Mouse (Mus musculus) liver, embryonic 15.5 days (tissue): Measurements from ENCODE around the gene Mmp23. TPM values are rescaled to one million over a fixed set of nuclear protein-coding genes. Genes with fewer than 3 reads are reported as not detected.
"Not testable (repeated sequence)": the region's sequence is repeated elsewhere in the genome, so short reads cannot be mapped to it uniquely, and the experiment has no call there.

Experiments used
- ATAC-seq: fragments of 200-750 bp; cut with Nextera tagmentation; 2 replicates; pipeline ENCODE4 v1.8.0; 2017; ENCODE audit warnings: moderate number of reproducible peaks, mild to moderate bottlenecking, moderate library complexity; ENCODE audit not compliant: insufficient read depth
- H3K27ac ChIP-seq: fragments of 300-500 bp; sonication (generic); replicated peaks from 2 replicates; pipeline ENCODE4 v1.5.1; 2015; ENCODE audit warnings: mild to moderate bottlenecking, inconsistent platforms
- H3K27me3 ChIP-seq: fragments of 300-500 bp; sonication (generic); 2 replicates; pipeline ENCODE4 v1.6.1; 2015; ENCODE audit warnings: mild to moderate bottlenecking, inconsistent platforms
- H3K36me3 ChIP-seq: fragments of 300-500 bp; sonication (generic); replicated peaks from 2 replicates; pipeline ENCODE4 v1.6.1; 2015; ENCODE audit warnings: moderate library complexity, mild to moderate bottlenecking, inconsistent platforms
- H3K4me1 ChIP-seq: fragments of 300-500 bp; sonication (generic); replicated peaks from 2 replicates; pipeline ENCODE4 v1.6.1; 2015; ENCODE audit warnings: inconsistent platforms
- H3K4me2 ChIP-seq: fragments of 300-500 bp; sonication (generic); 2 replicates; pipeline ENCODE4 v1.6.1; 2015; ENCODE audit warnings: moderate library complexity, mild to moderate bottlenecking, inconsistent platforms
- H3K4me3 ChIP-seq: fragments of 300-500 bp; sonication (generic); replicated peaks from 2 replicates; pipeline ENCODE4 v1.5.1; 2015; ENCODE audit warnings: mild to moderate bottlenecking, inconsistent platforms
- H3K9ac ChIP-seq: fragments of 300-500 bp; sonication (generic); 2 replicates; pipeline ENCODE4 v1.6.1; 2015; ENCODE audit warnings: moderate library complexity, mild to moderate bottlenecking, inconsistent platforms
- H3K9me3 ChIP-seq: fragments of 300-500 bp; sonication (generic); replicated peaks from 2 replicates; pipeline ENCODE4 v1.6.1; 2016; ENCODE audit warnings: inconsistent platforms
- WGBS: fragments of 180-500 bp; shearing (Covaris S2); methylation state at CpG from one replicate; pipeline ENCODE4 v1.1.7; 2015; ENCODE audit warnings: mixed read lengths; ENCODE audit not compliant: insufficient replicate concordance; 5-methylcytosine and 5-hydroxymethylcytosine counted together
- polyA plus RNA-seq: library from polyadenylated mRNA; unstranded; fragments of >200 nt; fragmentation: Nextera tagmentation; extraction: Ambion mirVana; gene quantifications from 2 replicates; pipeline ENCODE4 v1.2.1, GENCODE M21; 2015

Mmp23 gene
- 4.9 TPM in 2 replicates for polyA plus RNA-seq

DNA sequence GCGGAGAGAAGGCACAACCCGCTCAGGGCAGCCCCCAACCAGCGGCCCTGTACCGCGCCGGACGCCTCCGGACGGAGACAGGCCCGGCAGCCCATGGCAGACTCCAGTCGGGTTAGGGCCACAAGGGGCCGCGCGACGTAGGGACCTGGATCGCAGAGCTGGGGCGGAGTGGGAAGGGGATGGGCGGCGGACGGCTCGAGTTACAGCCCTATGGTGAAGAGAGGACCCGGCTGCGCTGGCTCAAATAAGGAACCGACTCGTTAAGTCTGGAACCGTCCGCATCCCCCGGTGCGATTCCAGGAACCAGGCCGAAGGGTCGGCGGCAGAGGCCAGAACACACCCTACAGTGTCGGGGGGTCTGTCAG is at the start of gene Mmp23:
Mmp23 (minus strand) TSS at position 299 of the 365 bp plus-strand sequence.
- Histone ChIP-seq H3K9me3 (no peaks in the 10 kb centered on the region), H3K36me3 (peaks cover 35% of the 10 kb centered on the region), H3K4me3 (peak within 1 kb of the TSS; percentile 42), H3K27ac (no peak within 1 kb of the TSS), H3K27me3 (peaks cover 62% of the 10 kb centered on the region), H3K4me1 (peaks cover 30% of the 10 kb centered on the region), H3K4me2 (peak within 1 kb of the TSS; percentile 67), H3K9ac (no peak within 1 kb of the TSS)
- 2% methylated on average over 33 of the region's 33 CpGs for WGBS
- ATAC-seq = no peak

DNA sequence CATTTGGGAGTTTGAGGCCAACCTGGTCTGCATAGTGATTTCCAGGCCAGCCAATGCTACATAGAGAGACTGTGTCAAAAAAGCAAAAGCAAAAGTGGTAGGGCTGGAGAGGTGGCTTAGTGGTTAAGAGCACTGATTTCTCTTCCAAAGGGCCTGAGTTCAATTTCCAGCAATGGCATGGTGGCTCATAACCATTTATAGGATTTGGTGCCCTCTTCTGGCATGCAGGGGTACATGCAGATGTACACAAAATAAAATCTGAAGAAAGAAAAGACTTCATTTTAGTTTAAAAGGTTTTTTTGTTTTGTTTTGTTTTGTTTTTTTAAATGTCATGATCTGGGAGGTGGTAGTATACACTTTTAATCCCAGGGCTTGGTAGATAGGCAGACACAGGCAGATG is 47.2 kb upstream of the Mmp23 start:
- ATAC-seq = no peak

DNA sequence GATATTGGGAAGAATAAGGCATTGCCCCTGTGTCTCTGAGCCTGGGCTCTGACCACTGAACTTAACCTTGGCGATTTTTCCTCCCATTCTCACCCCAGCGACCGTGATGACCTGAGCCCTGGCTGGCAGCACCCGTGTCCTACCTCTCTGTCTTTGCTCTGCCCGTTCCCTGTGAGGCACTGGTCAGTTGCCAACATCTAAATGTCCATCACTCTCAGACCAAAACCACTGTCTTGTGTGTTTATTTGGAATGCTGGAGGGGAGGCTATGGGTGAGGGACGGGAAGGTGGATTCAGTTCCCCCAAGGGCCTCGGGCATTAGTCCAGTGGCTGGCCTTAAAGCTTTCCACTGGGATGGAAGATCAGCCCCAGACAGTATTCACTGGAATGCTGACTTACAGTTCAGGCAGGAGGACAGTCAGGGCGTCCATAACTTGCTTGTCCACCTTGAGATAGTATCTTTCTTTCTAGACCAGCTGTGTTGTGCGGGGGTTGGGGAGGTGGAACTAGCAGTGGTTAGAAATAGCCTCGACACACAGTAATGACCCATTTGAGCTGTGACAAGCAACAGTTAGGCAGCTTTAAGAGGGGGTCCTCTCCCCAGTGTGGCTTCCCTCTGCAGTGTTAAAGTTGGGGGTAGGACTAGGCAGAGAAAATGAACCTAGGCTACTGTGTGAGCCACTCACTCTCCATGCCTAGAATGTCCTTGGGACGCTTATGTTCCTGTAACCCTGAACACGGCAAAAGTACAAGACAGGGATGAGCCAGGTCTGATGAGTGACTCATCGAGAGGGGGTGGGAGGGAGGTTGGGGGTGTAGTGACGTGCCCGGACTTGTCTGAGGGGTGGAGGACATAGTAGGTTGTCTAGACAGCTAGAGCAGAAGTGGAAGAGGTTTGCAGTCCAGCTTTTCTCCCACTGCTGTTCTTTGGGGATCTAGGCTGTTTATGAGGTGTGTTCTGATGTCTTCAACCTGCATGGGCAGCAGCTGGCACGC is 43.4 kb upstream of the Mmp23 start:
- 54% methylated on average over 16 of the region's 16 CpGs for WGBS
- Histone ChIP-seq H3K9ac (no peak overlapping the region), H3K9me3 (no peaks in the 10 kb centered on the region), H3K36me3 (no peaks in the 10 kb centered on the region), H3K4me2 (no peak overlapping the region), H3K27ac (no peak overlapping the region), H3K27me3 (peaks cover 59% of the 10 kb centered on the region), H3K4me1 (peaks cover 15% of the 10 kb centered on the region), H3K4me3 (no peak overlapping the region)
- ATAC-seq = no peak

More for the DNA sequence above, 47.2 kb upstream of the Mmp23 start:
- Histone ChIP-seq H3K27ac (no peak overlapping the region), H3K4me3 (no peak overlapping the region), H3K4me2 (no peak overlapping the region), H3K9ac (no peak overlapping the region), H3K36me3 (no peaks in the 10 kb centered on the region), H3K4me1 (peaks cover 10% of the 10 kb centered on the region), H3K9me3 (no peaks in the 10 kb centered on the region), H3K27me3 (peaks cover 25% of the 10 kb centered on the region)

DNA sequence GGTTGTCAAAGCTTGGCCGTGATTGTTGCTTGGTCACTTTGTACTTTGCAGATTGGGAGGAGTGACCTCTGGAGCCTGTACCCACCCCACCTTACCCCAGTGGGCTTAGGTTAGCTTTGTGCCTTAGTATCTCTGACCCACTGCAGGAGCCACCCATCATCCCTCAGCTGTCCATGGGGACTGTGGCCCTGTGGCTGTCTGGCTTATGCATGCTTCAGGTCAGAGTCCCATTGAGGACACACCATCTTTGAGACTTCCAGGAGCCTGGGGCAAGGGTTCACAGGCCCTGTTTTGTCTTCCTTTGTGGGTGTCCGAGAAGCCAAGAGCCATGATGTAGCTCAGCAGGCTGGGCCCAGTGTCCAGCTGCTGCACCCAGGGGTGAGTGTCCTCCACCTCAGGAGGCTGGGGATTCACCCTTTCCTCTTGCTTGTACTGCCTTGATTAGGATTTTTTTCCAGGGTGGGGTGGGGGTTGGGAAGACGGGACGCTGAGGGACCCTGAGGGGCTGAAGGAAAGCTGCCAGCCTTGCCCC is 42.4 kb upstream of the Mmp23 start:
- Histone ChIP-seq H3K4me2 (no peak overlapping the region), H3K36me3 (no peaks in the 10 kb centered on the region), H3K4me3 (no peak overlapping the region), H3K27me3 (peaks cover 68% of the 10 kb centered on the region), H3K9ac (no peak overlapping the region), H3K9me3 (no peaks in the 10 kb centered on the region), H3K27ac (no peak overlapping the region), H3K4me1 (peaks cover 15% of the 10 kb centered on the region)
- no peak for ATAC-seq
- WGBS = 58% methylated on average over 4 of the region's 4 CpGs

DNA sequence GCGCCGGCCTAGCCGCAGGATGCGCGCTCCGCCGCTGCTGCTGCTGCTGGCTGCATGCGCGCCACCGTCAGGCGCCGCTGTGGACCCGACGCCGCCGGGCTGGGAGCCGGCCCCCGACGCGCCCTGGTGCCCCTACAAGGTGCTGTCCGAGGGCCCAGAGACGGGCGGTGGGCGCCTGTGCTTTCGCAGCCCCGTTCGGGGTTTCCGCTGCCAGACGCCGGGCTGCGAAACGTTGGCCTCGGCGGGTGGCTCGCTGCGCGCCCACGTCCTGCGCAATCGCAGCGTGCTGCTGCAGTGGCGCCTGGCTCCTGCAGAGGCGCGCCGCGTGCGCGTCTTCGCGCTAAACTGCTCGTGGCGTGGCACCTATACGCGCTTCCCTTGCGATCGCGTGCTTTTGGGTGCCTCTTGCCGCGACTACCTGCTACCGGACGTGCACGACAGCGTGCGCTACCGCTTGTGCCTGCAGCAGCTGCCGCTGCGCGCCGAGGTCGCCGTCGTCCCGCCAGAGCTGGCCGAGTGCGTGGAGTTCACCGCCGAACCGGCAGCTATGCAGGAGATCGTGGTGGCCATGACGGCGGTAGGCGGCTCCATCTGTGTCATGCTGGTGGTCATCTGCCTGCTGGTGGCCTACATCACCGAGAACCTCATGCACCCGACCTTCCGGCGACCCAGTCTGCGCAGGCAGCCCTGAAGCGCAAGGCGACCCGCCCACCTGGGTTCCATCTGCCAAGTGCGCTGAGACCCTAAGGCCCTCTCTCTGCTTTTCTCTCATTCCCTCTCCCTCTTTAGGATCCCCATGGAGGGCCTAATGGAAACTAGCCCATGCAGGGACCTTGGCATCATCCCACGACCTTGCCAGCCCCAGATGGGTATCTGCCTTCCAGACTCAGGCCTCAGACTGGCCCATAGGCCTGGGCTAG is 41.6 kb upstream of the Mmp23 start:
- no peaks in the 10 kb centered on the region for H3K9me3 ChIP-seq
- H3K4me2 ChIP-seq = peak overlapping the region; percentile 76
- WGBS = 2% methylated on average over 89 of the region's 92 CpGs
- no peak for ATAC-seq
- H3K4me1 ChIP-seq = peaks cover 15% of the 10 kb centered on the region
- no peaks in the 10 kb centered on the region for H3K36me3 ChIP-seq
- peak overlapping the region; percentile 21; the same call in 1 of the 2 replicates for H3K9ac ChIP-seq
- peak overlapping the region; percentile 58 for H3K4me3 ChIP-seq
- no peak overlapping the region for H3K27ac ChIP-seq
- H3K27me3 ChIP-seq = peaks cover 73% of the 10 kb centered on the region

DNA sequence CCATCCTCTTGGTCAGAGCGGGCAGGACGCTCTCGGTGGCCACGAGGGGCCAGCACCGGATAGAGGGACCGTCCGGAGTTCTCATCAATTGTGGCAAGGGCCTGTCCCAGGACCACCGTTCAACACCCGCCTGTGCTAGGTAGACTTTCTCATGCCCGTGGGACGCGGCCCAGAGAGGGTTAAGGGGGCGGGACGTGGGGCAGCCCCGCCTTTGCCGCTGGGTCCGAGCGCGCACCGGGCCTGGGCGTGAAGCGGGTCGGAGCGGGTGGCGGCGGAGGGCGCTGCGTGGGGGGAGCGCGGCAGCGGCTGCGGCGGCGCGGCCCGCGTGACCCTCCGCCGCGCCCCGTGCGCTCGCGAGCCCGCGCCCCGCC is 40.9 kb upstream of the Mmp23 start, which contains the start of gene Fndc10:
Fndc10 (plus strand) TSS at position 232 of the 371 bp plus-strand sequence.
- Histone ChIP-seq H3K4me3 (peak within 1 kb of the TSS; percentile 58), H3K27me3 (peaks cover 68% of the 10 kb centered on the region), H3K36me3 (no peaks in the 10 kb centered on the region), H3K9me3 (no peaks in the 10 kb centered on the region), H3K4me2 (peak within 1 kb of the TSS; percentile 76), H3K4me1 (peaks cover 15% of the 10 kb centered on the region), H3K27ac (no peak within 1 kb of the TSS), H3K9ac (peak within 1 kb of the TSS; percentile 21; the same call in 1 of the 2 replicates)
- ATAC-seq = no peak
- WGBS = under 1% methylated on average over 30 of the region's 47 CpGs

DNA sequence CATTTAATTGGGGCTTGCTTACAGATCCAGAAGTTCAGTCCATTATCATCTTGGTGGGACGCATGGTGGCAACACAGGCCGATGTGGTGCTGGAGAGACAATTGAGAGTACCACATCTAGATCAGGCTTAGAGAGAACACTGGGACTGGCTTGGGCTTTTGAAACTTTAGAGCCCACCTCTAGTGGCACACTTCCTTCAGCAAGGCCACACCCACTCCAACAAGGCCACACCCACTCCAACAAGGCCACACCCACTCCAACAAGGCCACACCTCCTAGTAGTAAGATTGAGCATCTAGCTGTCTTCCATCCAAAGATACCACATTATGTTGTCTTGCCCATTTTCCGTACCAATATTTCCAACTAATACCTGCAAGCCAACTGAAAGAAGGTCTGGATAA is 39.2 kb upstream of the Mmp23 start:
- Histone ChIP-seq H3K9me3 (no peaks in the 10 kb centered on the region), H3K9ac (no peak overlapping the region), H3K27me3 (peaks cover 68% of the 10 kb centered on the region), H3K27ac (no peak overlapping the region), H3K4me3 (no peak overlapping the region), H3K36me3 (no peaks in the 10 kb centered on the region), H3K4me1 (peaks cover 15% of the 10 kb centered on the region), H3K4me2 (no peak overlapping the region)
- 87% methylated on average over 3 of the region's 3 CpGs for WGBS
- no peak for ATAC-seq

DNA sequence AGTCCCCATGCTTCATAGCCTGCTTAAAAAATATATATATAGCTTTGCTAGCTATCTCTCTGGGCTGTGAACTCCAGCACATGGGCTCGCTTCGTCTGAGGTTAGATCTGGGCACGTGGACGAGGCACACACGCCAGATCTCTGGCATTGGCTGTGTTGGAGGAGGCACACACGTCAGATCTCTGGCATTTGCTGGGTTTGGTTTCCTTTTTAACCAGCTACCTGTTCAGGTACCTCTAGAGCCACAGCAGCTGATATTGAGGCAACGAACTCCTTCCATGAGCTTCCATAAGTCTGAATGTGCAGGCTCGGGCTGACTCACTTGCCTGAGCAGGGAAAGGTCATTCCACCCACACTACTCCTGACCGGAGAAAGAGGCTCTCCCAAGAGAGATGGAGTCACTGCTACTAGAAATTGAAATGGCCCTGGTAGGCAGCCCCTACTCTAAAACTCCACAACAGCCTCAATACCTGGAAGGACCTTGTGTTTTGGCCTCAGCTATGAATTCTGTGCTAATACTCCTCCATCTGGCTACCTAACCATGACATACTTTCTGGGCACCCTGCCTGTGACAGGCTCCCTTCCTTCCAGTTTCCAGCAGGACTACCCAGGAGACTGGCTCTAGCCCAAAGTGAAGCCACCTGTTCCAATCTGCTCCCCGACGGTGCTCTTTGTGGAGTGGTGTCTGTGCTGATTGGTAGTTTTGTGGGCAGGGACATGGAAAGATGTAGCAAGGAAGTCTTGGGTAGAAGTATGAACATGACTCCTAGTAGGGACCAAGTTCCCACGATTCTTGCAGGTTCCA is 37.6 kb upstream of the Mmp23 start:
- no peak overlapping the region for H3K27ac ChIP-seq
- no peak for ATAC-seq
- H3K4me2 ChIP-seq = no peak overlapping the region
- no peak overlapping the region for H3K4me3 ChIP-seq
- H3K9ac ChIP-seq = no peak overlapping the region
- H3K27me3 ChIP-seq = peaks cover 52% of the 10 kb centered on the region
- H3K36me3 ChIP-seq = no peaks in the 10 kb centered on the region
- peaks cover 15% of the 10 kb centered on the region for H3K4me1 ChIP-seq
- 68% methylated on average over 12 of the region's 12 CpGs for WGBS
- no peaks in the 10 kb centered on the region for H3K9me3 ChIP-seq

DNA sequence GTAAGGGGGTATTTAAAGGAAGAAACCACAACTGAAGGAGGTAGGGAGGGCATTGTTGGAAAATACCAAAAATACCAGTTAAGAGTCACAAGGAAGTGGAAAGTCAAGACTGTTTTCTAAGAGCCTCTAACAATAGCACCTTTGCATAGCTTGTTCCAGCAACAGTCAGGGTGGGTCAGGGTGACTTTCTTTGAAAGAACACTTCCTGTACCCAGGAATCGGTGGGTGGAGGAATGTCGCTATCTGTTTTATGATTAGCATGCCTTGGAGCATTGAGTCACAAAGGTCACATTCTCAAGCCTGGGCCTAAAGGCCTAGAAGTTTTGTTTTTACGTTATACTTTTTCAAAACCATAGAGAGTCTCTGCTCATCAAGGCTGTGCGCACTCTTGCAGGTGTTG is 34.6 kb upstream of the Mmp23 start:
- 68% methylated on average over 4 of the region's 4 CpGs for WGBS

DNA sequence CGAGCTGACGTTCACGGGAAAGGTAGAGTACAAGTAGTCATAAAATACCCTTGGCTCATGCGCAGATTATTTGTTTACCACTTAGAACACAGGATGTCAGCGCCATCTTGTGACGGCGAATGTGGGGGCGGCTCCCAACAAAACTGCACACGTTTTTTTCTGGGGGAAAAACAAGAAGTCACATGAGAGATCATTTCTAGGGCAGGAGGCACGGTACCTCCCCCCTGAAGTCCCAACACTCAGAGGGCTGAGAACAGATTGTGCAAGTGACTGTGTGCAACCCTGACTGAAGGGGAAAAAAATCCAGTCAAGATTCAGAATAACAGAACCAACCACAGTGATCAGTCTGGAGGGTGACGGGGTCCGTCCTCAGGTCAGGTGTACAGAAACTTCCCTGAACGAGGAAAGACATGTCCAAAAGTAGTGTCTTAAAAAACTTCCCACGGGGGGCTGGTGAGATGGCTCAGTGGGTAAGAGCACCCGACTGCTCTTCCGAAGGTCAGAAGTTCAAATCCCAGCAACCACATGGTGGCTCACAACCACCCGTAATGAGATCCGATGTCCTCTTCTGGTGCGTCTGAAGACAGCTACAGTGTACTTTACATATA is 30.6 kb upstream of the Mmp23 start:
- not testable (repeated sequence) for ATAC-seq, H3K27me3 ChIP-seq, H3K9ac ChIP-seq, H3K27ac ChIP-seq, H3K4me1 ChIP-seq, H3K4me2 ChIP-seq, H3K36me3 ChIP-seq, H3K9me3 ChIP-seq, H3K4me3 ChIP-seq
- 77% methylated on average over 16 of the region's 19 CpGs for WGBS

More for the DNA sequence above, 34.6 kb upstream of the Mmp23 start:
- H3K9ac ChIP-seq, H3K4me1 ChIP-seq, H3K4me2 ChIP-seq, H3K36me3 ChIP-seq, H3K27ac ChIP-seq, H3K4me3 ChIP-seq, ATAC-seq, H3K9me3 ChIP-seq: not testable (repeated sequence)
- H3K27me3 ChIP-seq = peaks cover 22% of the 10 kb centered on the region
